Mouse (Mus musculus): ENCODE data around the gene Syt16. TPM values are rescaled to one million over a fixed set of nuclear protein-coding genes. Genes with fewer than 3 reads are reported as not detected.

The Syt16 gene
- total RNA-seq, 1 experiment: 0.22 TPM

GRCm38 (mm10) chr12:74189840-74190239 lies 192.4 kb downstream of the Syt16 start:
- no peak overlapping the region for H3K27ac ChIP-seq (ENCODE audit: insufficient read depth, low read depth, low read length, poor library complexity, severe bottlenecking)
- no peaks in the 10 kb centered on the region for H3K4me1 ChIP-seq (ENCODE audit: control insufficient read depth in 2 of 2, insufficient read depth in 2 of 2, low read length in 2 of 2, poor library complexity in 1 of 2)
- TF ChIP-seq CHD2 (IDR thresholded peaks at IDR 0.05; ENCODE audit: low read depth, low read length) (no peak), ZC3H11A (IDR thresholded peaks at IDR 0.05; ENCODE audit: borderline replicate concordance, low read depth, low read length) (no peak), ZNF384 (IDR thresholded peaks at IDR 0.05; ENCODE audit: low read depth, low read length) (no peak), HCFC1 (IDR thresholded peaks at IDR 0.05; ENCODE audit: borderline replicate concordance, insufficient read depth, low read length) (no peak), MAFK (IDR thresholded peaks at IDR 0.05; ENCODE audit: insufficient read depth, low read depth, low read length) (no peak)
- DNase-seq (ENCODE audit: low read depth, low spot score): no peak
- no peak overlapping the region for H3K9ac ChIP-seq (ENCODE audit: insufficient read depth, low read depth, low read length, poor library complexity, severe bottlenecking)
- in situ Hi-C loops (cut with MboI; ENCODE audit: low sequenced_read_pairs in 2 of 2, unreplicated experiment in 2 of 2): no loop called here
- H3K4me3 ChIP-seq (ENCODE audit: insufficient read depth in 1 of 2, low read depth in 1 of 2, low read length in 2 of 2, poor library complexity in 1 of 2, severe bottlenecking in 1 of 2): no peak overlapping the region
- no peaks in the 10 kb centered on the region for H3K36me3 ChIP-seq (ENCODE audit: control insufficient read depth, insufficient read depth, low read length, poor library complexity, severe bottlenecking)
- no peaks in the 10 kb centered on the region for H3K9me3 ChIP-seq (ENCODE audit: control insufficient read depth, insufficient read depth, low read depth, low read length)

GRCm38 (mm10) chr12:74190297-74190696 lies 192.8 kb downstream of the Syt16 start:
- in situ Hi-C loops (cut with MboI; ENCODE audit: low sequenced_read_pairs in 2 of 2, unreplicated experiment in 2 of 2): no loop called here
- no peak overlapping the region for H3K4me3 ChIP-seq (ENCODE audit: insufficient read depth in 1 of 2, low read depth in 1 of 2, low read length in 2 of 2, poor library complexity in 1 of 2, severe bottlenecking in 1 of 2)
- no peak overlapping the region for H3K27ac ChIP-seq (ENCODE audit: insufficient read depth, low read depth, low read length, poor library complexity, severe bottlenecking)
- no peaks in the 10 kb centered on the region for H3K9me3 ChIP-seq (ENCODE audit: control insufficient read depth, insufficient read depth, low read depth, low read length)
- no peaks in the 10 kb centered on the region for H3K4me1 ChIP-seq (ENCODE audit: control insufficient read depth in 2 of 2, insufficient read depth in 2 of 2, low read length in 2 of 2, poor library complexity in 1 of 2)
- no peak for DNase-seq (ENCODE audit: low read depth, low spot score)
- TF ChIP-seq CHD2 (IDR thresholded peaks at IDR 0.05; ENCODE audit: low read depth, low read length) (no peak), ZNF384 (IDR thresholded peaks at IDR 0.05; ENCODE audit: low read depth, low read length) (no peak), HCFC1 (IDR thresholded peaks at IDR 0.05; ENCODE audit: borderline replicate concordance, insufficient read depth, low read length) (no peak), MAFK (IDR thresholded peaks at IDR 0.05; ENCODE audit: insufficient read depth, low read depth, low read length) (no peak), ZC3H11A (IDR thresholded peaks at IDR 0.05; ENCODE audit: borderline replicate concordance, low read depth, low read length) (no peak)
- no peaks in the 10 kb centered on the region for H3K36me3 ChIP-seq (ENCODE audit: control insufficient read depth, insufficient read depth, low read length, poor library complexity, severe bottlenecking)
- H3K9ac ChIP-seq (ENCODE audit: insufficient read depth, low read depth, low read length, poor library complexity, severe bottlenecking): no peak overlapping the region

- in situ Hi-C loops (cut with MboI; ENCODE audit: low sequenced_read_pairs in 2 of 2, unreplicated experiment in 2 of 2): no loop called here
- no peaks in the 10 kb centered on the region for H3K36me3 ChIP-seq (ENCODE audit: control insufficient read depth, insufficient read depth, low read length, poor library complexity, severe bottlenecking)
- H3K4me3 ChIP-seq (ENCODE audit: insufficient read depth in 1 of 2, low read depth in 1 of 2, low read length in 2 of 2, poor library complexity in 1 of 2, severe bottlenecking in 1 of 2): no peak overlapping the region
- H3K9ac ChIP-seq (ENCODE audit: insufficient read depth, low read depth, low read length, poor library complexity, severe bottlenecking): no peak overlapping the region
- H3K4me1 ChIP-seq (ENCODE audit: control insufficient read depth in 2 of 2, insufficient read depth in 2 of 2, low read length in 2 of 2, poor library complexity in 1 of 2): no peaks in the 10 kb centered on the region
- no peaks in the 10 kb centered on the region for H3K9me3 ChIP-seq (ENCODE audit: control insufficient read depth, insufficient read depth, low read depth, low read length)
- DNase-seq (ENCODE audit: low read depth, low spot score): no peak
- no peak overlapping the region for H3K27ac ChIP-seq (ENCODE audit: insufficient read depth, low read depth, low read length, poor library complexity, severe bottlenecking)
- TF ChIP-seq ZNF384 (IDR thresholded peaks at IDR 0.05; ENCODE audit: low read depth, low read length): no peak
- no peak for TF ChIP-seq HCFC1 (IDR thresholded peaks at IDR 0.05; ENCODE audit: borderline replicate concordance, insufficient read depth, low read length)
- no peak for TF ChIP-seq ZC3H11A (IDR thresholded peaks at IDR 0.05; ENCODE audit: borderline replicate concordance, low read depth, low read length)
- TF ChIP-seq CHD2 (IDR thresholded peaks at IDR 0.05; ENCODE audit: low read depth, low read length): no peak
- TF ChIP-seq MAFK (IDR thresholded peaks at IDR 0.05; ENCODE audit: insufficient read depth, low read depth, low read length): no peak
Observed at GRCm38 (mm10) chr12:74192552-74192951, 195.1 kb downstream of the Syt16 start.

- in situ Hi-C loops (cut with MboI; ENCODE audit: low sequenced_read_pairs in 2 of 2, unreplicated experiment in 2 of 2): no loop called here
- TF ChIP-seq CHD2 (IDR thresholded peaks at IDR 0.05; ENCODE audit: low read depth, low read length) (no peak), ZNF384 (IDR thresholded peaks at IDR 0.05; ENCODE audit: low read depth, low read length) (no peak), HCFC1 (IDR thresholded peaks at IDR 0.05; ENCODE audit: borderline replicate concordance, insufficient read depth, low read length) (no peak), MAFK (IDR thresholded peaks at IDR 0.05; ENCODE audit: insufficient read depth, low read depth, low read length) (no peak), ZC3H11A (IDR thresholded peaks at IDR 0.05; ENCODE audit: borderline replicate concordance, low read depth, low read length) (no peak)
- H3K4me1 ChIP-seq (ENCODE audit: control insufficient read depth in 2 of 2, insufficient read depth in 2 of 2, low read length in 2 of 2, poor library complexity in 1 of 2): no peaks in the 10 kb centered on the region
- H3K27ac ChIP-seq (ENCODE audit: insufficient read depth, low read depth, low read length, poor library complexity, severe bottlenecking): no peak overlapping the region
- H3K4me3 ChIP-seq (ENCODE audit: insufficient read depth in 1 of 2, low read depth in 1 of 2, low read length in 2 of 2, poor library complexity in 1 of 2, severe bottlenecking in 1 of 2): no peak overlapping the region
- no peak overlapping the region for H3K9ac ChIP-seq (ENCODE audit: insufficient read depth, low read depth, low read length, poor library complexity, severe bottlenecking)
- H3K9me3 ChIP-seq (ENCODE audit: control insufficient read depth, insufficient read depth, low read depth, low read length): no peaks in the 10 kb centered on the region
- no peaks in the 10 kb centered on the region for H3K36me3 ChIP-seq (ENCODE audit: control insufficient read depth, insufficient read depth, low read length, poor library complexity, severe bottlenecking)
- DNase-seq (ENCODE audit: low read depth, low spot score): no peak
Observed at GRCm38 (mm10) chr12:74201410-74201809, 203.9 kb downstream of the Syt16 start.
